16 mouse cellular contexts compared by ENCODE assay signal in the genomic region with DNA sequence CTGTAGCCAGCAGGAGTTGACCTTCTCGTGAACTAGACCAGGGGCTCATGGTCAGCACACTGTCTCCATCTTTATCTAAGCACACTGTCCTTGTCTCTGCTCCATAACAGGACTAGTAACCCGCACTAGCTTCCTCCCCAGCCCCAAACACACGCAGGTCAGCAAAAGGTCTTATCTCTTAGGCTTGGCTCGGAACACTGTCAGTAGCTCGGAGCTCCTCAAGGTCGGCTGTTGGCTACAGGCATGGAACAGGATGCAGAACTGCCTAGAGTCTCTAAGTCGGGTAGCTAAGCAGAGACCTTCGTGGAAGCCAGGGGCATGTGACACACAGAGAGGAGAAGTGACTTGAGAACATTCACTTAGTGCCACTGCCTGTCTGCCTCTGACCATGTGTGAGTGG. TPM values are rescaled to one million over a fixed set of nuclear protein-coding genes. Genes with fewer than 3 reads are reported as not detected.
DNase-seq lines count a peak whose midpoint lies in the region; ATAC-seq and TF ChIP-seq lines count a peak whose summit lies in the region.
"Had no signal": no experiment of that assay in that cellular context is flagged by ENCODE, and none has a peak within 500 bp of the region (broad histone marks: within the 10 kb centered on the region; RNA-seq: fewer than 3 reads in every experiment).

No protein-coding gene starts in this region.

- H3K27ac ChIP-seq in heart, embryonic 13.5 days (replicated peaks), result peak overlapping the region; percentile 71
- H3K27ac ChIP-seq in spleen, adult 2 months (ENCODE audit: insufficient read depth, low read length), result peak overlapping the region; percentile 36; the same call in 1 of the 2 replicates
- H3K27ac ChIP-seq in liver, embryonic 11.5 days (ENCODE audit: low read depth, low read length), result peak overlapping the region; percentile 2; the same call in 1 of the 2 replicates
- no peak overlapping the region for H3K27ac ChIP-seq in midbrain, embryonic 10.5 days (replicated peaks)
- H3K27ac ChIP-seq: hindbrain, embryonic 15.5 days; neural tube, embryonic 13.5 days had no signal

- no peak for TF ChIP-seq CTCF in spleen, adult 2 months (IDR thresholded peaks at IDR 0.05; ENCODE audit: extremely low read depth, insufficient read depth, insufficient read length, insufficient replicate concordance)

- TF ChIP-seq POLR2A in spleen, adult 2 months (IDR thresholded peaks at IDR 0.05; ENCODE audit: low read depth, low read length), result no peak

- no peak for ATAC-seq in heart, embryonic 13.5 days (ENCODE audit: extremely low read depth, insufficient number of reproducible peaks, low FRiP score, low TSS enrichment)
- ATAC-seq in liver, embryonic 11.5 days (replicated peaks; ENCODE audit: low FRiP score), result no peak
- ATAC-seq: forebrain, postnatal 0 days; midbrain, embryonic 16.5 days had no signal

- intact Hi-C loops in heart, postnatal 25 days (cut with DNase I), result no loop called here

- 41% methylated on average over 8 of the region's 8 CpGs for WGBS in heart, embryonic 13.5 days
- WGBS in spleen, adult 2 months, result 70% methylated on average over 8 of the region's 8 CpGs
- WGBS in liver, embryonic 11.5 days, result 31% methylated on average over 8 of the region's 8 CpGs
- 92% methylated on average over 8 of the region's 8 CpGs for WGBS in midbrain, embryonic 10.5 days

- H3K9ac ChIP-seq in heart, embryonic 13.5 days, result 0 out of 2 replicates have a peak overlapping the region, but pooled peaks have one; percentile 19
- no peak overlapping the region for H3K9ac ChIP-seq in liver, embryonic 11.5 days (ENCODE audit: low read depth, low read length)
- H3K9ac ChIP-seq: forebrain, postnatal 0 days; hindbrain, embryonic 15.5 days; neural tube, embryonic 13.5 days had no signal

- DNase-seq in heart, postnatal 25 days (ENCODE audit: low spot score), result no peak
- DNase-seq in spleen, adult 2 months (ENCODE audit: low read depth in 1 of 2, low spot score in 2 of 2), result no peak
- no peak for DNase-seq in spleen, postnatal 36 days (ENCODE audit: low spot score in 2 of 2)
- peak; percentile 32 for DNase-seq in liver, embryonic 11.5 days (ENCODE audit: low spot score)
- no peak for DNase-seq in midbrain, embryonic 10.5 days (ENCODE audit: low spot score)
- DNase-seq in layer of hippocampus, postnatal 14 days (ENCODE audit: low spot score in 2 of 2), result no peak
- DNase-seq: forebrain, postnatal 0 days; kidney, postnatal 10 days; left cerebral cortex, postnatal 4 days; thymus, postnatal 14 days had no signal

- H3K9me3 ChIP-seq in heart, embryonic 13.5 days, result no peaks in the 10 kb centered on the region
- H3K9me3 ChIP-seq in liver, embryonic 11.5 days (ENCODE audit: control insufficient read depth, low read length), result no peaks in the 10 kb centered on the region
- H3K9me3 ChIP-seq in midbrain, embryonic 10.5 days (replicated peaks), result no peaks in the 10 kb centered on the region
- H3K9me3 ChIP-seq: hindbrain, embryonic 15.5 days; neural tube, embryonic 13.5 days had no signal

- H3K4me2 ChIP-seq in heart, embryonic 13.5 days, result no peak overlapping the region
- no peak overlapping the region for H3K4me2 ChIP-seq in liver, embryonic 11.5 days
- H3K4me2 ChIP-seq: hindbrain, embryonic 15.5 days; neural tube, embryonic 13.5 days had no signal

- H3K4me3 ChIP-seq in heart, embryonic 13.5 days, result no peak overlapping the region
- H3K4me3 ChIP-seq in spleen, adult 2 months (ENCODE audit: extremely low read depth, insufficient read depth, insufficient read length), result no peak overlapping the region
- H3K4me3 ChIP-seq in liver, embryonic 11.5 days (ENCODE audit: low read depth, low read length), result no peak overlapping the region
- no peak overlapping the region for H3K4me3 ChIP-seq in midbrain, embryonic 10.5 days
- H3K4me3 ChIP-seq: hindbrain, embryonic 15.5 days; neural tube, embryonic 13.5 days had no signal

- peaks cover 58% of the 10 kb centered on the region for H3K36me3 ChIP-seq in heart, embryonic 13.5 days
- no peaks in the 10 kb centered on the region for H3K36me3 ChIP-seq in spleen, adult 2 months (ENCODE audit: control insufficient read depth, insufficient read depth, low read length)
- H3K36me3 ChIP-seq in liver, embryonic 11.5 days (ENCODE audit: control insufficient read depth, insufficient read depth, low read length), result peaks cover 7% of the 10 kb centered on the region; the same call in 1 of the 2 replicates
- peaks cover 45% of the 10 kb centered on the region for H3K36me3 ChIP-seq in midbrain, embryonic 10.5 days
- H3K36me3 ChIP-seq: hindbrain, embryonic 15.5 days; neural tube, embryonic 13.5 days had no signal

- H3K27me3 ChIP-seq in heart, embryonic 13.5 days (replicated peaks), result no peaks in the 10 kb centered on the region
- H3K27me3 ChIP-seq in spleen, adult 2 months (ENCODE audit: control insufficient read depth, insufficient read depth, low read length), result no peaks in the 10 kb centered on the region
- H3K27me3 ChIP-seq in liver, embryonic 11.5 days (replicated peaks; ENCODE audit: control insufficient read depth, insufficient read depth, low read length), result no peaks in the 10 kb centered on the region
- no peaks in the 10 kb centered on the region for H3K27me3 ChIP-seq in midbrain, embryonic 10.5 days (ENCODE audit: low read depth, poor library complexity, severe bottlenecking)
- H3K27me3 ChIP-seq: hindbrain, embryonic 15.5 days; neural tube, embryonic 13.5 days had no signal

- H3K4me1 ChIP-seq in heart, embryonic 13.5 days, result peaks cover 59% of the 10 kb centered on the region
- H3K4me1 ChIP-seq in spleen, adult 2 months (ENCODE audit: control insufficient read depth, insufficient read depth, insufficient read length), result peaks cover 18% of the 10 kb centered on the region; the same call in 1 of the 2 replicates
- H3K4me1 ChIP-seq in liver, embryonic 11.5 days (replicated peaks; ENCODE audit: control insufficient read depth, insufficient read depth, low read length), result peaks cover 19% of the 10 kb centered on the region
- peaks cover 22% of the 10 kb centered on the region for H3K4me1 ChIP-seq in midbrain, embryonic 10.5 days

RNA-seq across cellular contexts. Expression of a gene that starts 1.9 kb away (rescaled TPM):
- polyA plus RNA-seq in heart, embryonic 13.5 days (2015; fragmentation: Nextera tagmentation; extraction: Ambion mirVana), result 1.2 TPM in 2 replicates
- under 1 TPM; 0.47 to 0.59 TPM for total RNA-seq in heart, postnatal 25 days (2021)
- polyA plus RNA-seq in spleen, adult 2 months (2012; rRNA removed), result 1.2 and 1.3 TPM in 2 replicates
- polyA plus RNA-seq in liver, embryonic 11.5 days (2014; fragmentation: Nextera tagmentation; extraction: Ambion mirVana), result 0.58 and 0.60 TPM in 2 replicates
- 1.2 and 1.3 TPM in 2 replicates for polyA plus RNA-seq in midbrain, embryonic 10.5 days (2016; fragmentation: Nextera tagmentation; extraction: Ambion mirVana)
- not detected for total RNA-seq in layer of hippocampus, postnatal 14 days (2021)
- total RNA-seq: layer of hippocampus, postnatal 10 days; left cerebral cortex, postnatal 4 days had no signal

RNA-seq across cellular contexts. Expression of a gene that starts 7.0 kb away (rescaled TPM):
- 13.1 and 13.8 TPM in 2 replicates for polyA plus RNA-seq in heart, embryonic 13.5 days (2015; fragmentation: Nextera tagmentation; extraction: Ambion mirVana)
- total RNA-seq in heart, postnatal 25 days (2021), result 1 to 10 TPM; 4.6 to 5.2 TPM
- polyA plus RNA-seq in spleen, adult 2 months (2012; rRNA removed), result 21.2 and 26.0 TPM in 2 replicates
- 13.1 and 13.2 TPM in 2 replicates for polyA plus RNA-seq in liver, embryonic 11.5 days (2014; fragmentation: Nextera tagmentation; extraction: Ambion mirVana)
- polyA plus RNA-seq in midbrain, embryonic 10.5 days (2016; fragmentation: Nextera tagmentation; extraction: Ambion mirVana), result 15.4 and 17.1 TPM in 2 replicates
- total RNA-seq in layer of hippocampus, postnatal 14 days (2021), result 1 to 10 TPM; 4.1 to 5.1 TPM

RNA-seq across cellular contexts. Expression of a gene that starts 7.6 kb away (rescaled TPM):
- polyA plus RNA-seq in heart, embryonic 13.5 days (2015; fragmentation: Nextera tagmentation; extraction: Ambion mirVana), result not detected in 2 replicates
- not detected for total RNA-seq in heart, postnatal 25 days (2021)
- not detected in 2 replicates for polyA plus RNA-seq in spleen, adult 2 months (2012; rRNA removed)
- polyA plus RNA-seq in liver, embryonic 11.5 days (2014; fragmentation: Nextera tagmentation; extraction: Ambion mirVana), result not detected in 2 replicates
- 0.42 TPM in 1 of 2 replicates, not detected in the other for polyA plus RNA-seq in midbrain, embryonic 10.5 days (2016; fragmentation: Nextera tagmentation; extraction: Ambion mirVana)
- total RNA-seq in layer of hippocampus, postnatal 14 days (2021), result not detected
- total RNA-seq: forebrain, postnatal 0 days; gastrocnemius, postnatal 36 days; layer of hippocampus, postnatal 10 days; left cerebral cortex, postnatal 4 days had no signal
- polyA plus RNA-seq: forebrain, postnatal 0 days; hindbrain, embryonic 15.5 days; midbrain, embryonic 16.5 days; neural tube, embryonic 13.5 days had no signal

RNA-seq across cellular contexts. Expression of a gene that starts 7.6 kb away (rescaled TPM):
- polyA plus RNA-seq in heart, embryonic 13.5 days (2015; fragmentation: Nextera tagmentation; extraction: Ambion mirVana), result 505 and 535 TPM in 2 replicates
- 100 to 1,000 TPM in 1 of 2 experiments, 10 to 100 TPM in 1; 96.7 to 116 TPM for total RNA-seq in heart, postnatal 25 days (2021)
- 279 and 436 TPM in 2 replicates for polyA plus RNA-seq in spleen, adult 2 months (2012; rRNA removed)
- 478 and 500 TPM in 2 replicates for polyA plus RNA-seq in liver, embryonic 11.5 days (2014; fragmentation: Nextera tagmentation; extraction: Ambion mirVana)
- 305 and 352 TPM in 2 replicates for polyA plus RNA-seq in midbrain, embryonic 10.5 days (2016; fragmentation: Nextera tagmentation; extraction: Ambion mirVana)
- 10 to 100 TPM; 15.1 to 20.8 TPM for total RNA-seq in layer of hippocampus, postnatal 14 days (2021)

RNA-seq across cellular contexts. Expression of a gene that starts 18.9 kb away (rescaled TPM):
- polyA plus RNA-seq in heart, embryonic 13.5 days (2015; fragmentation: Nextera tagmentation; extraction: Ambion mirVana), result 9.7 and 15.9 TPM in 2 replicates
- 1 to 10 TPM; 1.6 to 2.8 TPM for total RNA-seq in heart, postnatal 25 days (2021)
- 159 and 265 TPM in 2 replicates for polyA plus RNA-seq in spleen, adult 2 months (2012; rRNA removed)
- 32.7 and 33.5 TPM in 2 replicates for polyA plus RNA-seq in liver, embryonic 11.5 days (2014; fragmentation: Nextera tagmentation; extraction: Ambion mirVana)
- polyA plus RNA-seq in midbrain, embryonic 10.5 days (2016; fragmentation: Nextera tagmentation; extraction: Ambion mirVana), result 6.3 and 8.4 TPM in 2 replicates
- 1 to 10 TPM; 3.3 to 6.3 TPM for total RNA-seq in layer of hippocampus, postnatal 14 days (2021)
